In the genomic region with DNA sequence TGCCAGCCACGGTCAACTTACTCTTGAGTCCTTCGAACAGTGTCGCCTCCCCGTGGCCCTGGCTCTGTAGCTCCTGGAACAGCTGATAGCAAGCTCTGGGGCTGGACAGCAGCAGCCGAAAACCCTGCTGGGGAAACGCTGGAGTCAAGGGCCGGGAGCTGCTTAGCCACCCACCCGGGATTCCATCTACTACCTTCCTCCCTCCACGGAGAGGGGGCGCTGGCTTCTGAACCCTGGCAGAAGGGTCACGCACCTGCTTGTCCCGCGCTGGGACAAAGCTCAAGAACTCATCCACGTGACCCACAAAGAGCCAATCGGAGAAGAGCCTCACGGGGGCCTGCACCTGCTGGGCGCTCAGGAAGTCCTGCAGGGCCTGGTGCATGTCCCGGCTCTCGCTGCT, we compare ENCODE assay signal across 8 mouse cellular contexts. TPM values are rescaled to one million over a fixed set of nuclear protein-coding genes. Genes with fewer than 3 reads are reported as not detected.
A peak's percentile ranks its signal among the peaks of the same experiment; 100 is the strongest.
DNase-seq lines count a peak whose midpoint lies in the region; ATAC-seq and TF ChIP-seq lines count a peak whose summit lies in the region.

No protein-coding gene starts in this region.

- ATAC-seq in megakaryocyte, adult 5-6 weeks (ENCODE audit: poor library complexity, severe bottlenecking), result no peak
- no peak for ATAC-seq in forebrain, embryonic 13.5 days
- ATAC-seq in lung, embryonic 16.5 days (ENCODE audit: low read depth), result peak; percentile 56; the same call in 1 of the 2 replicates

- peak; percentile 66 for DNase-seq in kidney, adult 2 months
- peak; percentile 9 for DNase-seq in spleen, adult 12 weeks (ENCODE audit: low spot score)
- no peak for DNase-seq in right cerebral cortex, postnatal 14 days
- DNase-seq in layer of hippocampus, postnatal 25 days (ENCODE audit: extremely low spot score in 1 of 2, low spot score in 1 of 2), result no peak

- TF ChIP-seq CTCF in kidney, adult 2 months (conservative IDR thresholded peaks at IDR 0.05; ENCODE audit: insufficient read depth, insufficient read length, low read depth, low read length), result no peak

- peak overlapping the region; percentile 7 for H3K4me3 ChIP-seq in megakaryocyte, embryonic 14.5 days (replicated peaks)
- peak overlapping the region; percentile 19 for H3K4me3 ChIP-seq in forebrain, embryonic 13.5 days
- H3K4me3 ChIP-seq in kidney, adult 2 months (ENCODE audit: insufficient read depth, low read depth, low read length), result no peak overlapping the region
- peak overlapping the region; percentile 27 for H3K4me3 ChIP-seq in lung, embryonic 16.5 days (ENCODE audit: low read length)

- 8% methylated on average over 19 of the region's 19 CpGs for WGBS in forebrain, embryonic 13.5 days
- WGBS in kidney, adult 2 months, result 9% methylated on average over 19 of the region's 19 CpGs
- 11% methylated on average over 19 of the region's 19 CpGs for WGBS in lung, embryonic 16.5 days

- H3K27ac ChIP-seq in forebrain, embryonic 13.5 days, result no peak overlapping the region
- H3K27ac ChIP-seq in kidney, adult 2 months (ENCODE audit: insufficient read depth, low read depth, low read length), result no peak overlapping the region
- no peak overlapping the region for H3K27ac ChIP-seq in lung, embryonic 16.5 days (ENCODE audit: low read length)

- H3K27me3 ChIP-seq in megakaryocyte, embryonic 14.5 days (replicated peaks), result peaks cover 61% of the 10 kb centered on the region
- no peaks in the 10 kb centered on the region for H3K27me3 ChIP-seq in forebrain, embryonic 13.5 days
- no peaks in the 10 kb centered on the region for H3K27me3 ChIP-seq in kidney, adult 2 months (replicated peaks; ENCODE audit: control insufficient read depth, insufficient read depth, low read length)
- no peaks in the 10 kb centered on the region; the same call in 1 of the 2 replicates for H3K27me3 ChIP-seq in lung, embryonic 16.5 days (ENCODE audit: control insufficient read depth, insufficient read depth, low read depth, low read length)

- H3K9ac ChIP-seq in forebrain, embryonic 13.5 days, result peak overlapping the region; percentile 34; the same call in 1 of the 2 replicates
- H3K9ac ChIP-seq in lung, embryonic 16.5 days (ENCODE audit: low read length), result 0 out of 2 replicates have a peak overlapping the region, but pooled peaks have one; percentile 41

- peak overlapping the region; percentile 55 for H3K4me2 ChIP-seq in forebrain, embryonic 13.5 days
- peak overlapping the region; percentile 56 for H3K4me2 ChIP-seq in lung, embryonic 16.5 days (ENCODE audit: low read depth, low read length)

- no peak for TF ChIP-seq POLR2A in kidney, adult 2 months (IDR thresholded peaks at IDR 0.05; ENCODE audit: low read depth, low read length)

- H3K36me3 ChIP-seq in megakaryocyte, embryonic 14.5 days (replicated peaks; ENCODE audit: low read length), result no peaks in the 10 kb centered on the region
- H3K36me3 ChIP-seq in forebrain, embryonic 13.5 days (ENCODE audit: poor library complexity, severe bottlenecking), result no peaks in the 10 kb centered on the region
- no peaks in the 10 kb centered on the region for H3K36me3 ChIP-seq in kidney, adult 2 months (ENCODE audit: control insufficient read depth, insufficient read depth, low read length)
- H3K36me3 ChIP-seq in lung, embryonic 16.5 days (ENCODE audit: control insufficient read depth, insufficient read depth, low read length), result no peaks in the 10 kb centered on the region

- no peaks in the 10 kb centered on the region for H3K9me3 ChIP-seq in megakaryocyte, embryonic 14.5 days
- H3K9me3 ChIP-seq in forebrain, embryonic 13.5 days (replicated peaks), result no peaks in the 10 kb centered on the region
- no peaks in the 10 kb centered on the region for H3K9me3 ChIP-seq in lung, embryonic 16.5 days (ENCODE audit: control insufficient read depth, low read length)

- H3K4me1 ChIP-seq in megakaryocyte, embryonic 14.5 days, result peaks cover 12% of the 10 kb centered on the region
- peaks cover 8% of the 10 kb centered on the region for H3K4me1 ChIP-seq in forebrain, embryonic 13.5 days
- H3K4me1 ChIP-seq in kidney, adult 2 months (ENCODE audit: control insufficient read depth, insufficient read depth, low read length), result no peaks in the 10 kb centered on the region
- peaks cover 4% of the 10 kb centered on the region for H3K4me1 ChIP-seq in lung, embryonic 16.5 days (replicated peaks; ENCODE audit: control insufficient read depth, insufficient read depth, low read length)

RNA-seq across cellular contexts. Expression of gene Padi6, which starts 7.9 kb away (rescaled TPM):
- polyA plus RNA-seq in megakaryocyte, embryonic 14.5 days (2012; ENCODE audit: insufficient read depth, low replicate concordance), result not detected in 2 replicates
- not detected in 2 replicates for total RNA-seq in megakaryocyte, adult 5-6 weeks (2015)
- not detected in 2 replicates for total RNA-seq in megakaryocyte, adult 5-6 weeks (2017)
- not detected in 2 replicates for polyA plus RNA-seq in forebrain, embryonic 13.5 days (2015; fragmentation: Nextera tagmentation; extraction: Ambion mirVana)
- polyA plus RNA-seq in kidney, adult 2 months (2012; rRNA removed), result not detected in 2 replicates
- not detected in 2 replicates for polyA plus RNA-seq in lung, embryonic 16.5 days (2015; fragmentation: Nextera tagmentation; extraction: Ambion mirVana)
- total RNA-seq in layer of hippocampus, postnatal 25 days (2021), result not detected

RNA-seq across cellular contexts. Expression of gene Padi4, which starts 23.7 kb away (rescaled TPM):
- 3.1 and 5.3 TPM in 2 replicates for polyA plus RNA-seq in megakaryocyte, embryonic 14.5 days (2012; ENCODE audit: insufficient read depth, low replicate concordance)
- total RNA-seq in megakaryocyte, adult 5-6 weeks (2015), result 54.2 and 58.1 TPM in 2 replicates
- total RNA-seq in megakaryocyte, adult 5-6 weeks (2017), result 60.7 and 63.3 TPM in 2 replicates
- 0.26 and 0.30 TPM in 2 replicates for polyA plus RNA-seq in forebrain, embryonic 13.5 days (2015; fragmentation: Nextera tagmentation; extraction: Ambion mirVana)
- 0.38 and 0.44 TPM in 2 replicates for polyA plus RNA-seq in kidney, adult 2 months (2012; rRNA removed)
- 1.8 and 2.3 TPM in 2 replicates for polyA plus RNA-seq in lung, embryonic 16.5 days (2015; fragmentation: Nextera tagmentation; extraction: Ambion mirVana)
- total RNA-seq in layer of hippocampus, postnatal 25 days (2021), result not detected

RNA-seq across cellular contexts. Expression of gene Rcc2, which starts 50.0 kb away (rescaled TPM):
- 177 and 233 TPM in 2 replicates for polyA plus RNA-seq in megakaryocyte, embryonic 14.5 days (2012; ENCODE audit: insufficient read depth, low replicate concordance)
- 30.3 and 37.4 TPM in 2 replicates for total RNA-seq in megakaryocyte, adult 5-6 weeks (2015)
- 50.8 and 57.3 TPM in 2 replicates for total RNA-seq in megakaryocyte, adult 5-6 weeks (2017)
- polyA plus RNA-seq in forebrain, embryonic 13.5 days (2015; fragmentation: Nextera tagmentation; extraction: Ambion mirVana), result 34.0 and 35.5 TPM in 2 replicates
- 18.7 and 20.9 TPM in 2 replicates for polyA plus RNA-seq in kidney, adult 2 months (2012; rRNA removed)
- polyA plus RNA-seq in lung, embryonic 16.5 days (2015; fragmentation: Nextera tagmentation; extraction: Ambion mirVana), result 21.9 and 22.4 TPM in 2 replicates
- 10 to 100 TPM; 87.9 to 88.8 TPM for total RNA-seq in layer of hippocampus, postnatal 25 days (2021)

Comparison
In these comparisons a context has a peak if more than half of its experiments do, and no peak if none do; other contexts are left out.
1. DNase-seq: peak in kidney, adult 2 months (single experiment) and spleen, adult 12 weeks (single experiment); none in right cerebral cortex, postnatal 14 days (single experiment) and layer of hippocampus, postnatal 25 days (0 of 2).